Mouse (Mus musculus) heart, postnatal 0 days (tissue): Measurements from ENCODE around the gene Nfs1. TPM values are rescaled to one million over a fixed set of nuclear protein-coding genes. Genes with fewer than 3 reads are reported as not detected.

ENCODE experiments used
- ATAC-seq: fragments of 200-750 bp; cut with Nextera tagmentation; 2 replicates; pipeline ENCODE4 v1.8.0; 2017; ENCODE audit warnings: low read depth, moderate number of reproducible peaks, moderate library complexity; ENCODE audit not compliant: insufficient read depth
- DNase-seq: peaks from one replicate; pipeline ENCODE4 v3.0.0-alpha.2; 2016; ENCODE audit warnings: low spot score
- H3K27ac ChIP-seq: fragments of 300-500 bp; sonication (generic); 2 replicates; pipeline ENCODE4 v1.5.1; 2014; ENCODE audit warnings: low read depth, mild to moderate bottlenecking
- H3K27me3 ChIP-seq: fragments of 300-500 bp; sonication (generic); 2 replicates; pipeline ENCODE4 v1.6.1; 2014; ENCODE audit warnings: low read length, mixed read lengths; ENCODE audit not compliant: control insufficient read depth, insufficient read depth
- H3K36me3 ChIP-seq: fragments of 300-500 bp; sonication (generic); replicated peaks from 2 replicates; pipeline ENCODE4 v1.6.1; 2014; ENCODE audit warnings: low read length, mixed read lengths; ENCODE audit not compliant: control insufficient read depth, insufficient read depth
- H3K4me1 ChIP-seq: fragments of 300-500 bp; sonication (generic); 2 replicates; pipeline ENCODE4 v1.6.1; 2014; ENCODE audit warnings: antibody characterized with exemption; ENCODE audit not compliant: control insufficient read depth, insufficient read depth
- H3K4me2 ChIP-seq: fragments of 300-500 bp; sonication (generic); 2 replicates; pipeline ENCODE4 v1.6.1; 2014; ENCODE audit warnings: low read depth, mild to moderate bottlenecking, low read length, moderate library complexity
- H3K4me3 ChIP-seq: fragments of 300-500 bp; sonication (generic); 2 replicates; pipeline ENCODE4 v1.5.1; 2014; ENCODE audit warnings: low read depth, low read length
- H3K9ac ChIP-seq: fragments of 300-500 bp; sonication (generic); replicated peaks from 2 replicates; pipeline ENCODE4 v1.6.1; 2014; ENCODE audit warnings: low read depth, low read length, mixed read lengths
- H3K9me3 ChIP-seq: fragments of 300-500 bp; sonication (generic); replicated peaks from 2 replicates; pipeline ENCODE4 v1.6.1; 2016; ENCODE audit warnings: low read length; ENCODE audit not compliant: control insufficient read depth
- CTCF ChIP-seq: IDR thresholded peaks from 2 replicates; pipeline ENCODE4 v1.5.1; 2016; ENCODE audit warnings: antibody characterized with exemption, control low read depth, low read depth
- EP300 ChIP-seq: IDR thresholded peaks from 2 replicates; pipeline ENCODE4 v1.6.1; 2016; ENCODE audit warnings: antibody characterized with exemption, low read depth
- WGBS: fragments of 180-500 bp; shearing (Covaris S2); extraction: QIAGEN DNeasy Blood & Tissue Kit; methylation state at CpG from one replicate; pipeline ENCODE4 v1.1.7; 2014; 5-methylcytosine and 5-hydroxymethylcytosine counted together
- polyA plus RNA-seq: library from polyadenylated mRNA; unstranded; fragments of >200 nt; fragmentation: Nextera tagmentation; extraction: Ambion mirVana; gene quantifications from 2 replicates; pipeline ENCODE4 v1.2.1, GENCODE M21; 2015
- total RNA-seq: library from RNA; depleted of rRNA; stranded (reverse); fragments of >200 nt; gene quantifications from 2 replicates; pipeline ENCODE4 v1.2.3, GENCODE M21; 2014; ENCODE audit warnings: low replicate concordance

Gene Nfs1
- total and polyA plus RNA-seq, 2 experiments from 2014 or later = 71.4 to 104 TPM

DNA sequence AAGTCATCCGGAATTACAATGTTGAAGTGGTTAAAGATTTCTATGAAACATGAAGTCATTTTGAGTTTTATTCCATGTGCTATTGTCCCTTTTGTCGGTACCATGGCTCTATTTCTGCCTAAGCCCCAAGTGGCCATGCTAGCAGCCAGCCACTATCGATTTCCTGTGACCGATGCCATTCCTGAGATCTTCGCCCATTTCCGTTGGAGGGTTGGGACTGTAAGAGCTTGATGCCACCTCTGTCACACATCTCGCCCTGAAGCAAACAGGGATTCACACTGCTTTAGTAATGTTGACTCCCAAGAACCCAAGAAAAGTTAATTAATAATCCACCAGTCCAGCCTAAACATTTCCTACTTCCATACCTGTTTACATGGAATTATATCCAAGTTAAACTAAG lies 33.7 kb upstream of the Nfs1 start:
- DNase-seq (no peak), ATAC-seq (no peak)
- 29% methylated on average over 7 of the region's 7 CpGs for WGBS
- Histone ChIP-seq H3K4me2 (peak overlapping the region; percentile 83), H3K4me3 (peak overlapping the region; percentile 95), H3K9ac (peak overlapping the region; percentile 48; the same call in 1 of the 2 replicates), H3K27me3 (no peaks in the 10 kb centered on the region), H3K36me3 (peaks cover 37% of the 10 kb centered on the region), H3K9me3 (no peaks in the 10 kb centered on the region), H3K27ac (no peak overlapping the region), H3K4me1 (peaks cover 25% of the 10 kb centered on the region)
- no peak for TF ChIP-seq EP300
- TF ChIP-seq CTCF = no peak

DNA sequence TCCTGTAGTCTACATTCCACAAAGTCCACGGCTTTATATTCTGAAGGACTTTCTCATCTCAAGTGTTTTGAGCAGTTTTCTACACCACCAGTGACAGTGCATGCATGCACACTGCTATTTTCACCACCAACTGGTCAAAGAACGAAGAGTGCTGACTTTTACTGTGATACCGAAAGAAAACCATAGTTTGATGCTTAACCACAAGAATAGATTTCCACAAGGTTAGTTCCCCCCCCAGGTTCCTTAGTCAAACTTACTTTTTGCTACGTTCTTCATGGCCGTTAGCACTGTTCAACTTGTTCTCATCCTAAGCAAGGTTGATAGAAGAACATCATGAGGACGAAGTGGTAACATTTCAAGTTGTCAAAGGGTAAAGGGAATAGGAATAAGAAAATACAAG lies 33.1 kb upstream of the Nfs1 start:
- no peak for DNase-seq
- no peak overlapping the region for H3K9ac ChIP-seq
- H3K9me3 ChIP-seq = no peaks in the 10 kb centered on the region
- H3K27me3 ChIP-seq = no peaks in the 10 kb centered on the region
- TF ChIP-seq EP300 = no peak
- TF ChIP-seq CTCF = no peak
- no peak for ATAC-seq
- 0 out of 2 replicates have a peak overlapping the region, but pooled peaks have one; percentile 11 for H3K4me3 ChIP-seq
- peaks cover 25% of the 10 kb centered on the region for H3K4me1 ChIP-seq
- no peak overlapping the region for H3K27ac ChIP-seq
- peaks cover 43% of the 10 kb centered on the region for H3K36me3 ChIP-seq
- 44% methylated on average over 6 of the region's 6 CpGs for WGBS
- peak overlapping the region; percentile 34 for H3K4me2 ChIP-seq

DNA sequence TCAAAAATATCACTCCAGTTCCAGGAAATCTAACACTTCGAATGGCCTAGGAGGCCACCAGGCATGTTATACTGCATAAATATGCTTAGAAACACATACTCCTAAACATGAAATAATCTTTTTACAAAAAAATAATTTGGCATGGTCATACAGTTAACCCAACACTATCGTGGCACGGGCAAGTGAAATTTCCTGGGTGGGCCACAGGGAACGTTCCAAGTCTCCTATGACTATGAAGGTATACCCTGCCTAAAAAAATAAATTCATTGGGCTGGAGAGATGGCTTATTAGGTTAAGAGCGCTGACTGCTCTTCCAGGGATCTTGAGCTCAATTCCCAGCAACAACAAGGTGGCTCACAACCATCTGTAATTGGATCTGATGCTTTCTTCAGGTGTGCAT lies 22.6 kb upstream of the Nfs1 start:
- Histone ChIP-seq H3K27me3 (no peaks in the 10 kb centered on the region), H3K9me3 (no peaks in the 10 kb centered on the region), H3K4me3 (no peak overlapping the region), H3K4me1 (no peaks in the 10 kb centered on the region), H3K4me2 (no peak overlapping the region), H3K36me3 (peaks cover 90% of the 10 kb centered on the region), H3K27ac (no peak overlapping the region), H3K9ac (no peak overlapping the region)
- WGBS = 89% methylated on average over 5 of the region's 5 CpGs
- no peak for ATAC-seq
- no peak for DNase-seq
- TF ChIP-seq CTCF (no peak), EP300 (no peak)

GRCm38 (mm10) chr2:156165478-156165877 lies 21.5 kb upstream of the Nfs1 start:
- H3K4me3 ChIP-seq = no peak overlapping the region
- no peak for ATAC-seq
- H3K9me3 ChIP-seq = no peaks in the 10 kb centered on the region
- H3K9ac ChIP-seq = no peak overlapping the region
- WGBS = 86% methylated on average over 1 of the region's 1 CpGs
- no peaks in the 10 kb centered on the region for H3K27me3 ChIP-seq
- H3K4me2 ChIP-seq = no peak overlapping the region
- no peak overlapping the region for H3K27ac ChIP-seq
- TF ChIP-seq CTCF (no peak), EP300 (no peak)
- H3K36me3 ChIP-seq = peaks cover 89% of the 10 kb centered on the region
- no peaks in the 10 kb centered on the region for H3K4me1 ChIP-seq
- no peak for DNase-seq

GRCm38 (mm10) chr2:156151538-156151937 lies 7.6 kb upstream of the Nfs1 start:
- TF ChIP-seq CTCF (no peak), EP300 (no peak)
- Histone ChIP-seq H3K4me1 (no peaks in the 10 kb centered on the region), H3K27me3 (no peaks in the 10 kb centered on the region), H3K27ac (no peak overlapping the region), H3K36me3 (peaks cover 79% of the 10 kb centered on the region), H3K9ac (no peak overlapping the region), H3K4me3 (no peak overlapping the region), H3K4me2 (no peak overlapping the region), H3K9me3 (no peaks in the 10 kb centered on the region)
- no peak for DNase-seq
- no peak for ATAC-seq

DNA sequence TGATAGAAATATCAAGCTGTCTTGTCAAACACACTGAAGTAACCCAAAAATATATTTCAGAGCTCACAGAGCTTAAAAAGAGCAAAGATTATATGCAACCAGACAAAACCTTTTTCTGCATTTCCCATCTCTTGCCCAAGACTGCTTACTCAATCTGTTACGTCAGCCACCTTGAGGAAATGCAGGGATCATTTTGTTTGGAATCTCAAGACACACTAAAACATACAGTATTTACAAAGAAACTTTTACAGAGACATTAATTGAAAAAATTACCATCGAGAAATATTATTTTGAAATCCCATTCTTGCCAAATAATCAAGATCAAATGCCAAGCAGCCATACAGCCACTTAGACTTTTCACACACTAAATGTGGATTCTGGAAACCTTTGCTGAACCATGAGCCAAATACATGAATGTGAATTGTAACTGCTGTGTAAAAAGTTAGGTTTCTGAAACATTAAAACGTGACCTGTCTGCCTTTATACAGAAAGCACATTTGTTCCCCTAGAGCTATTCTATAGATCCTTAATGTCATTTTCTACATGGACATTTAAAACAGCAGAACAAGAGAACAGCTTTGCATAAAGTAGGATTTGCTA lies 3.4 kb upstream of the Nfs1 start:
- Histone ChIP-seq H3K36me3 (peaks cover 53% of the 10 kb centered on the region), H3K4me2 (no peak overlapping the region), H3K9me3 (no peaks in the 10 kb centered on the region), H3K27ac (no peak overlapping the region), H3K4me3 (no peak overlapping the region), H3K4me1 (peaks cover 4% of the 10 kb centered on the region; the same call in 1 of the 2 replicates), H3K27me3 (no peaks in the 10 kb centered on the region), H3K9ac (no peak overlapping the region)
- no peak for DNase-seq
- WGBS = 82% methylated on average over 3 of the region's 3 CpGs
- TF ChIP-seq CTCF (no peak), EP300 (no peak)
- ATAC-seq = no peak
